Mouse (Mus musculus): Measurements from ENCODE around the gene Pde3a. TPM values are rescaled to one million over a fixed set of nuclear protein-coding genes. Genes with fewer than 3 reads are reported as not detected.
A peak's percentile ranks its signal among the peaks of the same experiment; 100 is the strongest.

Gene Pde3a
- 8.9 and 10.1 TPM in 2 replicates for polyA plus RNA-seq (2011; ENCODE audit: insufficient read length, low read depth, missing spikeins)

DNA sequence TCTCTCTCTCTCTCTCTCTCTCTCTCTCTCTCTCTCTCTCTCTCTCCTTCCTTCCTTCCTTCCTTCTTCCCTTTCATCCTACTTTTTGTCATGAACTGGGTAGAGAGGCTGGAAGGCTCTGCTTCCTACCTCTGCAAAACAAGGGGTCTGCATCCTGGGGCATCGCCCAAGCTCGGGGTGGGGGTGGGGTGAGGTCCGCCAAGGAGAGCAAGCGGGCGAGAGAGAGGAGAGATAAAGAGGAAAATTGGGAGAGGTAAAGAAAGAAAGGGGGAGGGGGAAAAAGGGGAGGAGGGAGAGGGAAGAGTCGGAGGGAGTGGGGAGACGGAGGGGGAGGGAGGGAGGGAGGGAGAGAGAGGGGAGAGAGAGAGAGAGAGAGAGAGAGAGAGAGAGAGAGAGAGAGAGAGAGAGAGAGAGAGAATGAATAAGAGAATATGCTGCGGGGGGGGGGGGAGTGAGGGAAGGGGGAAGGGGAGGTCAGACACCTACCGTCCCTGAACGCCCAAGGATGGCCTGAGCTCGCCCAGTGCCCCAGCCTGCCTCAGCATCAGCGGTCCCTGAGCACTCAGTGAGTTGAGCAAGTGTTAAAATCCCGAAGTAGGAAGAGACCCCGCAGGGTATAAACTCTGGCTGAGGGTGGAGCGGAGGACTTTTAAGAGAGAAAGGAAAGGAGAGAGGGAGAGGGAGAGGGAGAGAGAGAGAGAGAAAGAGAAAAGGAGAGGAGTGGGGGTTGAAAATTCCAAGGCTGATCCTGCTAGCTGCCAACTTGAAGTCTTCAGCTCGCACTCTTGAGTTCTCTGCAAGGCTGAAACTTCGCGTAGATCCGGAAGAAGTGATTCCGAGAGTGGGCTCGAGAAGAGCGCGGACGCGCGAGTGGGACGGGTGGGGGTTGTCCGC, at the start of gene Pde3a:
TSS of gene Pde3a (plus strand) at position 579 of the 894 bp plus-strand sequence.
- no peak for TF ChIP-seq CTCF (IDR thresholded peaks at IDR 0.05; ENCODE audit: borderline replicate concordance, insufficient read depth, low read length)
- TF ChIP-seq POLR2A (IDR thresholded peaks at IDR 0.05; ENCODE audit: low read depth, low read length) = no peak
- H3K4me1 ChIP-seq (ENCODE audit: control insufficient read depth, insufficient read depth, low read length) = no peaks in the 10 kb centered on the region

DNA sequence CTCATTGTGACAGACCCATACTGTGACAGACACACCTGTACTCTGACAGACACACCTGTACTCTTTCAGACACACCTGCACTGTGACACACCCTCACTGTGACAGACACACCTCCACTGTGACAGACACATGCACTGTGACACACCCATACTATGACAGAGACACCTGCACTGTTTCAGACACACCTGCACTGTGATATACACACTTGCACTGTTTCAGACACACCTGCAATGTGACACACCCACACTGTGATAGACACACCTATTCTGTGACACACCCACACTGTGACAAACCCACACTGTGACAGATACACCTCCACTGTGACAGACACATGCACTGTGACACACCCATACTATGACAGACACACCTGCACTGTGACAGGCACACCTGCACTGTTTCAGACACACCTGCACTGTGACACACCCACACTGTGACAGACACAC, 48.9 kb upstream of the Pde3a start:
- H3K4me3 ChIP-seq (ENCODE audit: insufficient read depth, low read length) = no peak overlapping the region
- no peaks in the 10 kb centered on the region for H3K4me1 ChIP-seq (ENCODE audit: control insufficient read depth, insufficient read depth, low read length)
- TF ChIP-seq POLR2A (IDR thresholded peaks at IDR 0.05; ENCODE audit: low read depth, low read length) (no peak), CTCF (IDR thresholded peaks at IDR 0.05; ENCODE audit: borderline replicate concordance, insufficient read depth, low read length) (no peak)
- no peak overlapping the region for H3K27ac ChIP-seq (ENCODE audit: insufficient read depth, low read length)

More for the DNA sequence above, at the start of gene Pde3a:
- Histone ChIP-seq H3K27ac (ENCODE audit: insufficient read depth, low read length) (peak within 1 kb of the TSS; percentile 22; the same call in 1 of the 2 replicates), H3K4me3 (ENCODE audit: insufficient read depth, low read length) (peak within 1 kb of the TSS; percentile 60)

DNA sequence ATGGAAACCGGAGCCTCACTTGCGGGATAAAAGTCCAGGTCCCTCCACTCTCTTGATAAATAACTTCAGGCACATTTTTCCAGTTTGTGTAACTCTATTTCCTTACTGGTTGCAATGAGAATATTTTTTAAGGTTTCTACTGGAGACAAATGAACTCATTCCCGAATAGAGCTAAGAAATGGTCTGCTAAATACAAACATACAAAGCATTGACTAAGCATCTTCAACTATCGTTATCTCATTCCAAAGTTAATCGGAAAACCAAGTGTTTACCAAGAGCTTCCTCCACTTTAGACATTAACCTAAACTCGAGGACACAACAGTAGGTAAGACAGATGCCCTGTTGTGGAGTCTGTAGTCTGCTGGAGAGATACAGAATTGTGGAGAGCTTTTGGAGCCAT, 41.5 kb upstream of the Pde3a start:
- no peaks in the 10 kb centered on the region for H3K4me1 ChIP-seq (ENCODE audit: control insufficient read depth, insufficient read depth, low read length)
- TF ChIP-seq POLR2A (IDR thresholded peaks at IDR 0.05; ENCODE audit: low read depth, low read length) = no peak
- H3K4me3 ChIP-seq (ENCODE audit: insufficient read depth, low read length) = no peak overlapping the region
- H3K27ac ChIP-seq (ENCODE audit: insufficient read depth, low read length) = no peak overlapping the region

DNA sequence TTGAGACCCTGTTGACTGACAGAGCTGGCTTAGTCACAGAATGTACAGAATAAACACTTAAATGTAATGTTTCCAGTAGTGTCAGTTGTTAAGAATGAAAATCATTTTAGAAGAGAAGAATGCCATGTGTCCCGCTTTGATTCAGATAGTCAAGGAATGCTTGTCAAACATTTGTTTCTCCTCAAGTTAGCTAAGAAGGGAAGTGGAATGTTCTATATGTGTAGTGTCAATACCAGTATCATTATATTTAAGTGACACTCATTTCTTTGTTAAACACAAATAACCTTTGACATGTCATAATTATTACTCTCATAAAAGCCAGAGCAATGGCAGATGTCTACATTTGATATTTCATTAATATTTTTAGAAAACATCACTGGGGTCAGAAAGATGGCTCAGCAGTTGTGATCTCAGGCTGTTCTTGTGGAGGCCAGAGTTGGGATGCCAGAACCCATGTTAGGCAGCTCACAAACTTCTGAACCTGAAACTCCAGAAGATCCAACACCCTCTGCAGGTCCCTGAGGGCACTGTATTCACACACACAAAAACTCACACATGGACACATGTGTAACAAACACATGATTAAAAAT, 40.7 kb upstream of the Pde3a start:
- Histone ChIP-seq H3K4me3 (ENCODE audit: insufficient read depth, low read length) (no peak overlapping the region), H3K4me1 (ENCODE audit: control insufficient read depth, insufficient read depth, low read length) (no peaks in the 10 kb centered on the region), H3K27ac (ENCODE audit: insufficient read depth, low read length) (no peak overlapping the region)
- TF ChIP-seq CTCF (IDR thresholded peaks at IDR 0.05; ENCODE audit: borderline replicate concordance, insufficient read depth, low read length) (no peak), POLR2A (IDR thresholded peaks at IDR 0.05; ENCODE audit: low read depth, low read length) (no peak)

- no peak overlapping the region for H3K27ac ChIP-seq (ENCODE audit: insufficient read depth, low read length)
- TF ChIP-seq POLR2A (IDR thresholded peaks at IDR 0.05; ENCODE audit: low read depth, low read length) = no peak
- no peak for TF ChIP-seq CTCF (IDR thresholded peaks at IDR 0.05; ENCODE audit: borderline replicate concordance, insufficient read depth, low read length)
- no peaks in the 10 kb centered on the region for H3K4me1 ChIP-seq (ENCODE audit: control insufficient read depth, insufficient read depth, low read length)
- H3K4me3 ChIP-seq (ENCODE audit: insufficient read depth, low read length) = no peak overlapping the region
These were observed 39.0 kb upstream of the Pde3a start for GRCm38 (mm10) chr6:141210021-141210420.

GRCm38 (mm10) chr6:141221081-141221480, 28.0 kb upstream of the Pde3a start:
- H3K4me1 ChIP-seq (ENCODE audit: control insufficient read depth, insufficient read depth, low read length) = no peaks in the 10 kb centered on the region
- no peak overlapping the region for H3K27ac ChIP-seq (ENCODE audit: insufficient read depth, low read length)
- H3K4me3 ChIP-seq (ENCODE audit: insufficient read depth, low read length) = no peak overlapping the region
- TF ChIP-seq CTCF (IDR thresholded peaks at IDR 0.05; ENCODE audit: borderline replicate concordance, insufficient read depth, low read length) = no peak
- TF ChIP-seq POLR2A (IDR thresholded peaks at IDR 0.05; ENCODE audit: low read depth, low read length) = no peak

GRCm38 (mm10) chr6:141226851-141227657, 22.0 kb upstream of the Pde3a start:
- Histone ChIP-seq H3K27ac (ENCODE audit: insufficient read depth, low read length) (no peak overlapping the region), H3K4me1 (ENCODE audit: control insufficient read depth, insufficient read depth, low read length) (no peaks in the 10 kb centered on the region), H3K4me3 (ENCODE audit: insufficient read depth, low read length) (no peak overlapping the region)
- no peak for TF ChIP-seq CTCF (IDR thresholded peaks at IDR 0.05; ENCODE audit: borderline replicate concordance, insufficient read depth, low read length)
- TF ChIP-seq POLR2A (IDR thresholded peaks at IDR 0.05; ENCODE audit: low read depth, low read length) = no peak

DNA sequence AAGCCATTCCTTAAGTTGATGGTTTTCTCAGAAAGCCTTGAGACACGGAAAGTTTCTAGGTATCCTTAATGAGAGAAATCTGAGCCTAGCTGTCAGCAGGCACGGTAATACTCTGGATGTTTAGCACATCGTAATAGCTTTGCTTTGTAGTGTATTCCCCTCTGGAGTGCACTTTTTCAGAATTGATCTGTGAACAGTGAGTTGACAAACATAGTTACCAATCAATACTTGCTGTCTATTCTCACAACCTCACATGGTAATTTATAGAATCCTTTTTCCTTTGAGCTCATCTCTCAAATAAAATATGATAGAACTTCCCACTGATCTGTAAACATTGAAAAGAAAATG, 21.4 kb upstream of the Pde3a start:
- Histone ChIP-seq H3K27ac (ENCODE audit: insufficient read depth, low read length) (no peak overlapping the region), H3K4me3 (ENCODE audit: insufficient read depth, low read length) (no peak overlapping the region), H3K4me1 (ENCODE audit: control insufficient read depth, insufficient read depth, low read length) (no peaks in the 10 kb centered on the region)
- TF ChIP-seq CTCF (IDR thresholded peaks at IDR 0.05; ENCODE audit: borderline replicate concordance, insufficient read depth, low read length) (no peak), POLR2A (IDR thresholded peaks at IDR 0.05; ENCODE audit: low read depth, low read length) (no peak)

DNA sequence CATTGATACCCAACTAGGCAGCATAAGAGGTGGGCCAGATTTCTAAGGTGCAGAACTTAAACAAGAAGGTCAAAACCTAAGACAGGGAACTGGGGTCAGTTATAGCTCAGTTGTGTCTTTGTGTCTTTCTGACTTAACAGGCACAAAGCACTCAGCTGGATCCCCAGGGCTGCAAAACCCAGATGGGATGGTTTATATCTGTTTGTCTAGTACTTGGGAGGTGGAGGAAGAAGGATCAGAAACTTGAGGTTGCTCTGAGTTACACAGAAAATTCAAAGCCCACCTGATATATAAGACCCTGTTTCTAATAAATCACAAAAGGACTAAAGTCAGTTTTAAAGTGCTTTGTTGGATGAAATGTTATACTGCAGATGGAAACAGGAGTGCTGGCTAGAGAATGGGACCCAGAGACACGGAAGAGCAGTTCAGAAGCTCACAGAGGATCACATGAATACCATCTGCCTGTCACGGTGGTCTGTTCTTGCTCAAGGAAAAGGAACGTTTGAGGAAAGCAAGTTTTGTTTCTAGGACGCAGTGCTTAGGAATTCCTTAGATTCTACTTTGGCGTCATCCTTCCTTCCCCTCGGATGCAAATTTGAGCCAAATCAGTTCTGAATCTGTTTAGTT, 16.2 kb upstream of the Pde3a start:
- Histone ChIP-seq H3K4me3 (ENCODE audit: insufficient read depth, low read length) (no peak overlapping the region), H3K4me1 (ENCODE audit: control insufficient read depth, insufficient read depth, low read length) (no peaks in the 10 kb centered on the region), H3K27ac (ENCODE audit: insufficient read depth, low read length) (no peak overlapping the region)
- no peak for TF ChIP-seq POLR2A (IDR thresholded peaks at IDR 0.05; ENCODE audit: low read depth, low read length)
- no peak for TF ChIP-seq CTCF (IDR thresholded peaks at IDR 0.05; ENCODE audit: borderline replicate concordance, insufficient read depth, low read length)

Measured in embryonic fibroblast, embryonic 13.5 days (primary cell).